Mouse (Mus musculus): Measurements from ENCODE around the gene Rccd1. TPM values are rescaled to one million over a fixed set of nuclear protein-coding genes. Genes with fewer than 3 reads are reported as not detected.
"Not testable (repeated sequence)": the region's sequence is repeated elsewhere in the genome, so short reads cannot be mapped to it uniquely, and the experiment has no call there.

Gene Rccd1
- total RNA-seq, 2 experiments from 2014 or later, result 7.3 to 11.9 TPM

DNA sequence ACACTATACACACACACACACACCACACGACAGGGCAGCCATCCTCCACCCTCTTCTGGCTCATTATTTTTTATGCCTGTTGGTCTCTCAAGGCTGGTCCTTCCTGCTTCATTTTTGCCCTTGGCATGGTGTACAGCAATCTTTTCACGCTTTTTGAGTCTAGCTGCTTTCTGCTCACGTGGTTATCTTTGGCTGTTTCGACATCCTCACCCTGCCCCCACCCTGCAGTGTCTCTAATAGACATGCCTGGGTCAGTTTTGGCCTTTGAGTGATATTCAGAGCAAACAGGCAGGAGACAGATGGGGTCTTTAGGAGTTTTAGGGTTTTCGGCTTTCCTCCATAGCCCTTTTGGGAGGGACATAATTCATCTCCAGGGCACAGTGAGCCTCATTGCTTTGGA is 22.6 kb upstream of the Rccd1 start:
- DNase-seq (ENCODE audit: low spot score in 2 of 2), result no peak

DNA sequence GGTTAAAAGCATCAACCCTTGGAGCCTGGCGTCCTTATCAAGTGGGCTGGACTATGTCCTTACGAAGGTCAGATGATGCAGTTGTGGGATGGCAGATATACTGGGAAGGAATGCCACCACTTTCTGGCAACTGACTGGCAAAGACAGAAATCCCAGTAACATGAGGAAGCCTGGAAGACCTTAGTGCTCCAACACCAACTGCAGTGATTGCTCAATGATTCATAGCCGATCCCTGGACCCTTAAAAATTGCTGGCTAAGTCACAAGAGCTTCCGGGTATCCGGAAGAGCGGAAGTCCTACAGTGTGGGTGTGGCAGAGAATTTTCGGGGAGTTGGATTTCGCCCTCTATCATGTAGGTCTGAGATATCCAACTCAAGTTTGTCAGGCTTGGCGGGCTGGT is 21.9 kb upstream of the Rccd1 start:
- no peak for DNase-seq (ENCODE audit: low spot score in 2 of 2)

DNA sequence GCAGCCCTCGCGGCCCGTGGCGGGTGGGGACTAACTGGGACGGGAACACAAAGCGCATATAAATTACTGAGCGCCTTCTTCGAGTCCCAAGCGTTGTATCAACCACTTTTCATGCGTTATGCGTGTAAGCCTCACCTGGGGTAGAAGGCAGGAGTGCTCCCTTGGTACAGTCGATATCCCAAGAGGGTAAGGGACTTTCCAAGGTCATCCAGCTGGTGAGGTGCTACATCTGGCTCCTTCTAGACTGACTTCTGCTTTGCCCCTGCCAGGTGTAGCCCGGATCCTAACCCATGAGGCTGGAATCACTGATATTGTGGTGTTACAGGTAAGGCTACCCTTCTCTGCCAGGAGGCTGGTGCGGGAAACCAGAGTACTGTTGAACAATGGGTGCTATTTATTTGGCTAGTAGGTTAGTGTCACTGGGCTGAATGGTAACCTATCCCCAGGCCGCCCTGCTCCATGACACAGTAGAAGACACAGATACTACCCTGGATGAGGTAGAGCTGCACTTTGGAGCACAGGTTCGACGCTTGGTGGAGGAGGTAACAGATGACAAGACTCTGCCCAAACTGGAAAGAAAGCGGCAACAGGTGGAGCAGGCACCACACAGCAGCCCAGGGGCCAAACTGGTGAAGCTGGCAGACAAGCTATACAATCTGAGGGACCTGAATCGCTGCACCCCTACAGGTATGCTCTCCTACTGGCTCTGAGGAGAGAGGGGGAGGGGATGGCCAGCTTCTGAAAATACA is 19.2 kb upstream of the Rccd1 start:
- no peak for DNase-seq (ENCODE audit: low spot score in 2 of 2)

DNA sequence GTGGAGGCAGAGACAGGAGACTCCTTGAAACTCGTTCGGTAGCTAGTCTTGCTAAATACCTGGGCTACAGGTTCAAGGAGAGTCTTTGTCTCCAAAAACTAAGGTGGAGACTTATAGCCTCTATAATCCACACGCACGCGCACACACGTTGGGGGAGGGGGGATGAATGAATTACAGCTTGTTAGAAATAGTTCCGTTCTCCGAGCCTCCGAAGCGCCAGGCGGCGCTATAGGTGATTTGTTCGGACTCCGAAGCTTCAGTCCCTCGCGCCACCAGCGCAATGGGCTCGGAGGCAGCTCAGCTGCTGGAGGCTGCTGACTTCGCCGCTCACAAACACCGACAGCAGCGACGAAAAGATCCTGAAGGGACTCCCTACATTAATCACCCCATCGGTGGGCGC is 18.6 kb upstream of the Rccd1 start, which contains the start of gene Hddc3:
Gene Hddc3, plus strand, starts transcription at position 247 of the 400 bp plus-strand sequence.
- DNase-seq (ENCODE audit: low spot score in 2 of 2), result peak; percentile 87 to 93

DNA sequence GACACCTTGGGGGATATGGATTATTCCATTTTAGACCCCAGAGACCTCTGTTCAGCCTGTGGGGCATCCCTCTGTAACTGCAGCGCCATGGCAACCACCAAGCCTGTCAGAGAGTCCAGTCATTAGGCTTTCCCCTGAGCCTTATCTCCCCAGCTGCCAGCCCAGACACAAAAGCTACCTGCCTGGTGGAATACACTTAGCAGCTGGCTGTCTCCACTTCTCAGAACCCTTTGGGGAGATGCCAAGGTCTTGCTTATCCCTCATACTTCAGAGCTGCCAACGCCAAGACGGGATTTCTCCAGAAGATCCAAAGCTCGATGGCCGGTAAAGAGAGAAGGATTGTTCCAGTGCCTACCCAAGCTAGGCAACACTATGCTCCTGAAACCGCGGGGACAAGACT is 17.5 kb upstream of the Rccd1 start:
- DNase-seq (ENCODE audit: low spot score in 2 of 2), result no peak

DNA sequence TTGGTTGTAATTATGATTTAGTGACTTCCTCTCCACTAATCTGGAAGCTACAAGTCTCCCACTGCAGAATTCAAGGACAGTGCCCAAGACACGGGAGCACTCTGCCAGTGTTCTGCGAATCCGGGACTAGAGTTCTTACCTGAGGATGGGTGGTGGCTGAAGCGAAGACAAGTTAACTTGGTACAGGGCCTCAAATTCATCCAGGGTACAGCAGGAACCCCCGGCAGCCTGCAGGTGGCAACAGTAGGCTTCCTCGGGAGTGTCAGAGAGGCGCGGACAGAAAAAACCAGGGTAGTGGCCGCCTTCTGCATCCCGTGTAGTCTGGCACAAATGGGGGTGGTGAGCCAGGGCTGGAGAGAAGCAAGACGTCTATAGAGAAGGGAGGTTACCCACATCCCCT is 16.5 kb upstream of the Rccd1 start, which contains the start of gene Unc45a:
Gene Unc45a, minus strand, starts transcription at position 213 of the 400 bp plus-strand sequence.
- peak; percentile 56 to 61 for DNase-seq (ENCODE audit: low spot score in 2 of 2)

DNA sequence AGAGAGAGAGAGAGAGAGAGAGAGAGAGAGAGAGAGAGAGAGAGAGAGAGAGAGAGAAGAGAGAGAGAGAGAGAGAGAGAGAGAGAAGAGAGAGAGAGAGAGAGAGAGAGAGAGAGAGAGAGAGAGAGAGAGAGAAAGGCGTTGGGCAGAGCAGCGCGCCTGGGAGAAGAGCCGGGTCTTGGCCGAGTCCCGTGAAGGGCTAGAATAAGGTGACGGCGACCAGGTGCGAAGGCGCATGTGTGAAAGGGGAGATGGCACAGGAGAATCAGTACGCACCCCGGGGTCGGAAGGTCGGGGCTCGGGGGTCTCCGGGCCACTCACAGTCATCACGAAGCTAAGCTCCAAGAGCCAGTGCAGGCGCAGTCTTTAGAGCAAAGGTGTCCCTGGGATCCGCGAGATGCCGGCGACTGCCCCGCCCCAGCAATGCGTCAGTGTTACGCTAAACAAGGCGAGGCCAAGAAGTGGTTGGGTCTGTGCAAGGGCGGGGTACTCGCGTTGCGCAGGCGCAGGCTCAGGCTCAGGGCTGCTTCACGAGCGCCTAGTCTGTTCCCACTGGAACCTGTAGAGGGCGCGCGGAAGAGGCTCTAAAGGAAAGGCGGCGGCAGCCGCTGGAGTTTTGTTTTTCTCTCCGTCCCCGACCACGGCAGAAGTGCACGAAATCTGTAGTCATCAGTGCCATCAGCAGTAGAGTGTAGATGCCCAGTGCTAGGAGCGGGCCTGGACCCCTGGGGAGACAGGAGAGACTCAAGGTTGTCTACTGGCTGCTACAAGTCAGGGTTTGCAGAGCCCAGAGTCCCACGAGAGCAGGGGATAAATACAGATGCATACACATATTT is 15.8 kb upstream of the Rccd1 start:
- DNase-seq (ENCODE audit: low spot score in 2 of 2), result peak; percentile 97

DNA sequence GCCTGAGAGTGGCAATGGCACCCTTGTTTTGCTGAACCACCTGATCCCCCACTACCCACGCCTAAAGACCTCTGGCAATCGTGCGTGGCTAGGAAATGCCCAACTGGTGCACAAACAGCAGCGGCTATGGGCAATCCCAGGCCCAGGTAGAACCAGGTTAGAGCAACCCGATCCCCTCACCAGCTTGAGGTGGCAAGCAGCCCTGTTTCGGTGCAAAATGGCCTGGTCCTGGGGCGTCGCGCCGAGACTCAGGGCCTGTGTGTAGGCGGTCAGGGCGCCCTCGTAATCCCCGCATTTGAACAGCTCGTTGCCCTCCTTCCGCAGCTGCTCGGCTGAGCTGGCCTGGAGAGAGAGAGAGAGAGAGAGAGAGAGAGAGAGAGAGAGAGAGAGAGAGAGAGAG is 15.1 kb upstream of the Rccd1 start:
- DNase-seq (ENCODE audit: low spot score in 2 of 2), result peak in 1 of 2 experiments; percentile 46

DNA sequence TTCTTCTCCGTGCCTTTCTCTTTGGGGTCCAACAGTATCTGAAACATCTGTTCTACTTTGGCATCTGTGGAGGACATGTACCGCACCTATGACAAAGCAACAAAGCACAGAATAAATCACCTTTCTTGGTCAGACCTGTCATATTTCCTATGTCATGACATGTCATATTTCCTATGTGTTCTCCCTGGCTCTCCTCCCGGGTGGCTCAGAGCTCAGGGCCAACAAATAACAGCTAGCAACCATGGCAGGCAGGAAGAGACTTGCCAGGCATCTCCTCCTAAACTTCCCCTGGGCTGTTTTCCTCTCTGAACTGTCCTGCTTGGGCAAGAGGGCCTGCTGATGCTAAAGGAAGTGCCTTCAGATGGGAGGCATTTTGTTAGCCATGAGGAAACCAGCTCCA is 12.7 kb upstream of the Rccd1 start:
- no peak for DNase-seq (ENCODE audit: low spot score in 2 of 2)

DNA sequence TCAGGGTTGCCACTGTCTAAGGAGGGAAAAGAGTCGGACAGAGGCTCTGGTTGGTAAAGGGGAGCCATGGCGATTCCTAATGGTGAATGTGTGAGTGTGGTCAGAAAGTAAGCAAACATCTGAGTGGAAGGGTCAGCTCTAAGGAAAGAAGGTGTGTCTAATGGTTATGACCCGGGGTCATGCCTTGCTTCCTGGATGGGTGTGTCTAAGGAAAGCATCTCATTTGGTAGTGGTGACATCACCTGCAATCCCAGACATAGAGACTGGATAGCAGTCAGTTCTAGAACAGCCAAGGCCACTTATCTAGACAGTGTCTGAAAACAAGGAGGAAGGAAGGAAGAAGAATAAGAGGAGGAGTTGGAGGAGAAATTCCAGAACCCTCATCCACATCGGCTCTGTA is 10.6 kb upstream of the Rccd1 start:
- no peak for DNase-seq (ENCODE audit: low spot score in 2 of 2)

DNA sequence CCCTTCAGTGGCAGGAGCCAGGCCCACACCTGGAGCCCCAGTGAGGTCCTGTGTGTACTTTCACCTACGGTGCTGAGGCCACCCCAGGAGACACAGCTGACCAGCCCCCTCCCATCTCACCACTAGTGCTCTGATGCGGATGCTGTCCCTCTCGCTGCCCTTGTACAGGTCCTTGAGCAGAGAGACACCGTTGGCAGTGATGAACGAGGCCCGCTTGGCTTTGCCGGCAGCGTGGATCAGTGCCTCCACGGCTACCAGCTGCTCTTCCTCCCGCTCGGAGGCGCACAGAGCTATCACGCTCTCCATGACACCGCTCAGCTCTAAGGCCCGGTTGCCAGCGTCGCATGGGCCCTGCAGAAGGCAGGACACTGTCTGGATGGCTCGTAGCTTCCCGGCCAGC is 7.2 kb upstream of the Rccd1 start:
- DNase-seq (ENCODE audit: low spot score in 2 of 2), result no peak

DNA sequence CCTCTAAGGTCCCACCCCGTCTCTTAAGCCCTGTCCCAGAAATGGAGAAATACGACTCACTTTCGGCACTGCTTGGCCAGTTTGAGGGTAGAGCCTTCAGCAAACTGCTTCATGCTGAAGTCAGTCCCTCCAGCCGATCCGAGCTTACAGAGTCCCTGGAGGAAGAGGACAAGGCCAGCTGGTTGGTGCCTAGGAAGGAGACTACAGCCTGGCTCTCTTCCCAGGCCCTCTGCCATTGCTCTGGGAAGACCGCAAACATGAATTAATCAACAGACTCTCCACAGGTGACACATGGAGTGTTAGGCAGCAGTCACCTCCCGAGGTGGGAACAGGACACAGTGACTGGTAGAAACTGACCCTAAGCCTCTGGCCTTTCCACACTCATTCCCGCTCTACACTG is 6.0 kb upstream of the Rccd1 start:
- DNase-seq (ENCODE audit: low spot score in 2 of 2), result no peak

DNA sequence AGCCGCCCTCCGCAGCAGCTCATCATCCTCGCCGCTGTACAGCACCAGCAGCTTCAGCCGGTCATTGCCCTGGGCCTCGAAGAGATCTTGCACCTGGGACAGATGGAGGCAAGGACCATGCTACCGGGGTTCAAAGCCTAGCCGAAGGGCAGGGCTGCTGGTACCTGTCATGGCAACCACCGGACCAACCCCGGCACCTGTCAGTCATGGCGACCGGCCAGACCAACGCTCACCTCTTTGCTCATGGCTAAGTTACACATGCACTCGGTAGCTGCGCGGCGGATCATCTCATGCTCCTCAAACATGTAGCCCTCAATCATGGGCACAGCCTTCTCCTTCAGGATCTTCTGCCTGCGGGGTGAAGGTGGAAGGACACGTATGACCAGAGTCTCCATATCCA is 1.8 kb upstream of the Rccd1 start:
- no peak for DNase-seq (ENCODE audit: low spot score in 2 of 2)

DNA sequence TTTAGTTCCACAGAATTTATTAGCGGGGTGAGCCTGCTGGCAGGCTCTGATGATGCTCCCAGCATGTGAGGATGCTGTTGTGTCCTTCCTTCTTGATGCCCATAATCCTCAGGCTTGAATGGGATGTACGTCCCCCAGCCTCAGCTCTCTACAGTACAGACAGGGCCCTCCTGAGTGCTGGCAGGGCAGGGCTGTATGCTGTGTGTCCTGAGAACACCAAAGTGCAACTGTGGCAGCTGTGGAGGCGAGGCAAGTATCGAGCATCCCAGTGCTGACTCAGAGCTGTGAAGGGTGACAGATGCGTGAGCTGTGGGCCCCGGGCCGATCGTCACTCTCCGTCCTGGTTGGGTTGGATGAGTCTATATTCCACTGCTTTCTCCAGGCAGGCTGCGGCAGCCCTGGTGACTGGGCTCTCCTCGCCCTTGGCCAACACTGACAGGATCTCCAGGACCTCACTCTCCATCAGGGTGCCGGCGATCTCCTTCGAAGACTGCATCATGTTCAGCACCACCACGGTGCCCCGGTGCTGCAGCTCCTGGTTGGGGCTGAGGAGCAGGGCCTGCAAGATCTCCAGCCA is 1.1 kb upstream of the Rccd1 start:
- DNase-seq (ENCODE audit: low spot score in 2 of 2), result no peak

DNA sequence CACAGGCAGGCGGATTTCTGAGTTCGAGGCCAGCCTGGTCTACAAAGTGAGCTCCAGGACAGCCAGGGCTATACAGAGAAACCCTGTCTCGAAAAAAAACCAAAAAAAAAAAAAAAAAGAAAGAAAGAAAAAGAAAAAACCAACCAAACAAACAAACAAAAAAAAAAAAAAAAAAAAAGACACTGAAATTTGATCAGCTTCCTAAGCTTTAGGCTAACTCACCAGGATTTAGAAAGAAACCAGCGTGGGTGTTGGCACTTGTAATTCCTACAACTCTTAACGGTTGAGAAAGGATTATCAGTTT is 514 bp upstream of the Rccd1 start:
- DNase-seq (ENCODE audit: low spot score in 2 of 2), result not testable (repeated sequence)

DNA sequence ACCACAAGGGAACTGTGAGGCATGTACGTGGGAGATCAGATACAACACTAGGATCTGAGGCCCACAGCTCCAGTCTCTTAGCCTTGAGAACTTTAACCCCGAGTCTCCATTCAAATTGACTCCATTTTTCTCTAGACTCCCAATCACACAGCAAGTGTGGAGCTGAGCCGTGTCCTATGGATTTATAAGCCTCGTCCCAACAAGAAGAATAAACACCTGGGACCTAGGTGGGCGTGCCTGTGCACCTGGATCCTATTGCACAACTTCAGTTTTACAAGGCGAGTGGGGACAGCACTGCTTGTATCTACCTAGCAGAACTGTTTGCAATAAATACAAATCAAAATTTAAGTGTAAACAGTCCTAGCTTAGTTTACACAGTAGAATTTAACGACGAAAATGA is 918 bp downstream of the Rccd1 start:
- DNase-seq (ENCODE audit: low spot score in 2 of 2), result no peak

DNA sequence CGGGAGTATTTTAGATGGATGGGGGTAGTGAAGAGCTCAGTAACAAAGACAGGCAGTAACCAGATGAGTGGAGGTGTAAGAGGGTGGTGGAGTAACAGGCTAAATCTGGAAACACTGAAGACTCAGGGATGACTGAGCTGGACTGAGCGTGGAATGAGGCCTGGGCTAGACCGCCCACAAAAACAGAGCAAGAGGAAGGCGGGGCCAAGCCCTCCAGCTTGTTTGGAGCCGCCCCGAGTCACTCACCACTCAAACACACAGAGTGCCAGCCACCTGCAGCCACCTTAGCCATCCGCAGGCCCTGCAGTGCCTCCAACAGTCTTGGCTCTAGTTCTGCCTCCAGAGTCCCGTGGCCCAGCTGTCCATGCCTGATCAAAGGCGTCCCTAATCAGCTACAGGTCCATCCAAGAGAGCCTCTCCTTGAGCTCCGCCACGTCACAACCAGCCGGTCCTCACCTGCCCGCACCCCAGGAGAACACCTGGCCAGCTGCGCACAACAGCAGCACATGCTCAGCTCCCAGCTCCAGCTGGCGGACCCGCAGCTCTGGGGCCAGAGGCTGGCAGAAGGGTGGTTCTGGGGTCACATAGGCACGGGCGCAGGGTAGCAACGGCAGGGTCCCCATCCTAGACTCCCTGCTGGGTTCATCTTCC is 4.3 kb downstream of the Rccd1 start:
- no peak for DNase-seq (ENCODE audit: low spot score in 2 of 2)

DNA sequence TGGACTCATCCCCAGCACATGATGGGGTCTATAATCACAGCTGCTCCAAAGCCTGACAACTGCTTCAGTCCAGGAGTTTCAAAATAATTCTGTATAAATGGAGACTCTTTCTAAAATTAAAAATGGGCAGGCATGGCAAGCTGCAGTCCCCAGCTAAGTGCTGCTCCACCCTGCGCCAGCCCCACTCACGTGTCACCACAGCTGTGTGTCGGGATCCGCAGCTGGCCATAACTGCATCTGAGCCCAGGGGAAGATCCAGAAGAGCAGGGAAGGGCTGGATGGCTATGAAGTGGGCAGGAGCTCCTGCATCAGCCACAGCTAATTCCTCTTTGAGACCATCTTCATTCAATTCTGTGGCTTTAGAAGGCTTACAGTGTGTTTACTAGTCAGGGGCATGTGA is 5.6 kb downstream of the Rccd1 start:
- DNase-seq (ENCODE audit: low spot score in 2 of 2), result no peak

DNA sequence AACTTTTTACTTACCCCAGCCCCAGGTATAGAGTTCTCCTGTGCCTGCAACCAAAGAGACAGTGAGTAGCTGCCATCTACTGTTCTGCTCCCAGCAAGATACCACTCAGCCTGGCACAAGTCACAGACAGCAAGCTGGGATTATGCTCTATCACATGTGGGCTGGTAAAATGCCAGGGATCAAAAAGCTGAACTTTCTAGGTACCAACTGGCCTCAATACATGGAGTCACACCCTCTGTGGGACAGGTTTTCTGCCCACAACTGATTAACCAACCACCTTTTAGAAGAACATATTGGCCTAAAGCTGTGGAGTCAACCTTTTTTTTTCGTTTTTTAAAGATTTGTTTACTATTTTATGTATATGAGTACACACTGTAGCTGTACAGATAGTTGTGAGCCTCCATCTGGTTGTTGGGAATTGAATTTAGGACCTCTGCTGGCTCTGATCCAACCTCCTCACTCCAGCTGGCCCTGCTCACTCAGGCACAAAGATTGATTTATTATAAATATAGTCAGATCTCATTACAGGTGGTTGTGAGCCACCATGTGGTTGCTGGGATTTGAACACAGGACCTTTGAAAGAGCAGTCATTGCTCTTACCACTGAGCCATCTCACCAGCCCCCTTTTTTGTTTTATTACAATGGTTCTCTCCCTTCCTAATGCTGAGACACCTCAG is 6.7 kb downstream of the Rccd1 start:
- DNase-seq (ENCODE audit: low spot score in 2 of 2), result no peak

DNA sequence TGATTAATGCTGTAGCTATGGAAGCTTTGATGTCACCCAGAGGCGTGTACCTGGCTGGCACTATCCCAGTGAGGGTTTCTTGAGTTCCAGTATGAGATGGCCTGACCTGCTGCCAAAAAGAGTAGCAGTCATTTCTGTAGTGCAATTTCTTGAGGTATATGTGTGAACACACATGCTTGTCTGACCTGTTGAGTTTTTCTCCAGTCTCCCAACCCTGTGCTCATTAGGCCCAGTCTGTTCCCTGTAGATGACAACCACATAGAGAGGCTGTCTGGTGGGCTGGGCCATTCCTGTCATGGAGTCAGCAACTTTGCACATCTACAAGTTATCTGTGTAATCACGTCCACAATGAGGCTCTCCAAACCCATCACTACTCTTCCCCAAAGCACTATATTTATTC is 8.5 kb downstream of the Rccd1 start:
- no peak for DNase-seq (ENCODE audit: low spot score in 2 of 2)

DNA sequence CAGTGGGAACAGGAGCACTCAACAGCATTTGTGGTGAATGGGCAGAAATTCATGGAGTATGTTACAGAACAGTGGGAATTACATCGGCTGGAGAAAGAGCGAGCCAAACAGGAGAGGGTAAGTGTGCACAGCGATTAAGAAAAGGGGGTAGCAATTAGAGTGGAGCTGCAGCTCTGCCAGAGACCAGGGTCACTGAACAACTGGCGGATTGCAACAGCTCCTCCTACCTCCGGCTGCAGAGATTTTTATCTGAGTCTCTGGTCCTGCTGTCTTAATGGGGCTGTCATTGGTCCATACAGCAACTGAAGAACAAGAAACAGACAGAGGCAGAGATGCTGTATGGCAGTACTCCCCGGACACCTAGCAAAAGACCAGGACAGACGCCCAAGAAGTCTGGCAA is 13.5 kb downstream of the Rccd1 start:
- DNase-seq (ENCODE audit: low spot score in 2 of 2), result no peak

Measured in adrenal gland, adult 18-20 months (tissue).